Mouse (Mus musculus) embryonic facial prominence, embryonic 10.5 days (tissue): ENCODE measurements around the gene Gm4737. TPM values are rescaled to one million over a fixed set of nuclear protein-coding genes. Genes with fewer than 3 reads are reported as not detected.

Experiments used
- DNase-seq: peaks from one replicate; pipeline ENCODE4 v3.0.0-alpha.2; 2017; ENCODE audit warnings: low spot score
- H3K27ac ChIP-seq: fragments of 300-500 bp; sonication (generic); replicated peaks from 2 replicates; pipeline ENCODE4 v1.5.1; 2016; ENCODE audit warnings: mild to moderate bottlenecking
- H3K27me3 ChIP-seq: fragments of 300-500 bp; sonication (generic); replicated peaks from 2 replicates; pipeline ENCODE4 v1.6.1; 2016; ENCODE audit warnings: low read depth, mild to moderate bottlenecking; ENCODE audit not compliant: poor library complexity, severe bottlenecking
- H3K36me3 ChIP-seq: fragments of 300-500 bp; sonication (generic); replicated peaks from 2 replicates; pipeline ENCODE4 v1.6.1; 2016; ENCODE audit warnings: mild to moderate bottlenecking, moderate library complexity
- H3K4me1 ChIP-seq: fragments of 300-500 bp; sonication (generic); 2 replicates; pipeline ENCODE4 v1.6.1; 2016
- H3K4me3 ChIP-seq: fragments of 300-500 bp; sonication (generic); 2 replicates; pipeline ENCODE4 v1.5.1; 2016; ENCODE audit warnings: mild to moderate bottlenecking, moderate library complexity
- H3K9me3 ChIP-seq: fragments of 300-500 bp; sonication (generic); 2 replicates; pipeline ENCODE4 v1.6.1; 2016; ENCODE audit warnings: mild to moderate bottlenecking
- WGBS: fragments of 180-500 bp; shearing (Covaris S2); methylation state at CpG from one replicate; pipeline ENCODE4 v1.1.7; 2016; 5-methylcytosine and 5-hydroxymethylcytosine counted together
- polyA plus RNA-seq: library from polyadenylated mRNA; unstranded; fragments of >200 nt; fragmentation: Nextera tagmentation; extraction: Ambion mirVana; gene quantifications from 2 replicates; pipeline ENCODE4 v1.2.1, GENCODE M21; 2016

Gm4737 gene
- polyA plus RNA-seq, 1 experiment from 2014 or later = 2.7 TPM

- no peaks in the 10 kb centered on the region for H3K9me3 ChIP-seq
- no peaks in the 10 kb centered on the region for H3K27me3 ChIP-seq
- DNase-seq = no peak
- 80% methylated on average over 10 of the region's 10 CpGs for whole genome bisulfite sequencing
- no peak within 1 kb of the TSS for H3K27ac ChIP-seq
- H3K4me1 ChIP-seq = no peaks in the 10 kb centered on the region
- H3K4me3 ChIP-seq = no peak within 1 kb of the TSS
- H3K36me3 ChIP-seq = no peaks in the 10 kb centered on the region
Measured at GRCm38 (mm10) chr16:46120020-46120419, 34.9 kb downstream of the Gm4737 start, which contains the start of gene Cd96. Gene Cd96, minus strand, starts transcription at chr16:46120251.

DNA sequence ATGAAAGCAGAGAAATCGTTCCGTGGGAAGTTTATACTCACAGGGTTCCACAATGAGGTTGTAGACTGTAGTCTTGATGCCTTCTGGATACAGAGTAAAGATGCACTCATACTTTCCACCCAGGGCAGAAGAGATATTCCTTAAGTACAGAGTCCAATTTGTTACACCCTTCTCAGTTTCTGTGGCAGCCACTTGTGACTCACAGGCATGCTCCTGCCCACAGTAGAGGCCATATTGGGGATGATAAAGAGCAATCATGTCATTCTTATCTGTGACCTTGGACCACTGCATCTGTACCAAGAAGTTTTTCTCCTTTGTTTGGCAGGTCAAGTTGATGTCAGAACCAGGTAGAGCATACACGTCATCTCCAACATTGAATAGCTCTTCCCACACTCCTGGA lies 37.2 kb downstream of the Gm4737 start:
- H3K27me3 ChIP-seq = no peaks in the 10 kb centered on the region
- H3K9me3 ChIP-seq = no peaks in the 10 kb centered on the region
- H3K27ac ChIP-seq = no peak overlapping the region
- WGBS = 91% methylated on average over 3 of the region's 3 CpGs
- H3K4me3 ChIP-seq = no peak overlapping the region
- H3K36me3 ChIP-seq = no peaks in the 10 kb centered on the region
- no peak for DNase-seq
- no peaks in the 10 kb centered on the region for H3K4me1 ChIP-seq

- Histone ChIP-seq H3K27me3 (no peaks in the 10 kb centered on the region), H3K9me3 (no peaks in the 10 kb centered on the region), H3K36me3 (no peaks in the 10 kb centered on the region), H3K4me1 (no peaks in the 10 kb centered on the region), H3K4me3 (no peak overlapping the region), H3K27ac (no peak overlapping the region)
- DNase-seq = no peak
- 81% methylated on average over 2 of the region's 2 CpGs for WGBS
Measured at GRCm38 (mm10) chr16:46114727-46115126, 40.1 kb downstream of the Gm4737 start.

DNA sequence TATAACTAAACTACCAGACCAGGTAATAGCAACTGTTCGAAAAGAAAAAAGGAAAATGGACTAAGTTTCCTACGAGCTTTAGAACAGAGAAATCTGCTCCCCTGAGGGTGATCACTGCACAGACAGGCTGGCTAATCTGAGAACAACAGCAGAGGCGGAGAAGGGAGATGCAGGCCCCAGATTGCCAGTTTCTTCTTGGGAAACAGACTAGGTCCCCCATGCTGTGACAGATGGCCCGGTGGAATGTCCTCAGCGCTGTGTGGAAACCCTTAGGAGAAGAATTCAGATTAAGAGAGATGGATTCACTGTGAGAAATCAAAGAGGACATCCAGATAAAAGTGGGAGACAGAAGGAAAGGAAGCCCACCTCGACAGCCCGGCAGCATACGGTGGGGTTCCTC lies 45.3 kb downstream of the Gm4737 start:
- Histone ChIP-seq H3K27me3 (no peaks in the 10 kb centered on the region), H3K27ac (no peak overlapping the region), H3K4me3 (no peak overlapping the region), H3K9me3 (no peaks in the 10 kb centered on the region), H3K4me1 (no peaks in the 10 kb centered on the region), H3K36me3 (no peaks in the 10 kb centered on the region)
- DNase-seq = no peak
- 60% methylated on average over 8 of the region's 8 CpGs for WGBS

DNA sequence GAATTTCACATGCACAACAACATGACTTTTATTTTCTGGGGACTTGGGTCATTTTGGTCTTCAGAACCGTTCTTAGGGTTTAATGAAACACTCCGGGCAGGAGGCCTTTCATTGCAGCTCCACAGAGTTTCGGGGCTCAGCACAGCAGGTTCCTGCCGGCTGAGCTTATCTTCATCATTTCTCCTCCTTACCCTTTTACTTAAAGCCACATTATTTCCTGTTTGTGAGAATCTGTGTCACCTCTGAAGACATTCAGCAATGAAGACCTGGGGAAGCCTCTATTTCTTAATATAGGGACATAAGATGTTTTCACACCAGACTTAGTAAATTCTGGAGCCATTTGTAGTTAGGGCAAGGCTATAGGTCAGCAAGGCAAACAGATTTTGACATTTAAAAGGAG lies 47.4 kb downstream of the Gm4737 start:
- no peaks in the 10 kb centered on the region for H3K4me1 ChIP-seq
- no peak overlapping the region for H3K4me3 ChIP-seq
- H3K27me3 ChIP-seq = no peaks in the 10 kb centered on the region
- no peaks in the 10 kb centered on the region for H3K9me3 ChIP-seq
- no peaks in the 10 kb centered on the region for H3K36me3 ChIP-seq
- no peak overlapping the region for H3K27ac ChIP-seq
- no peak for DNase-seq
- WGBS = 70% methylated on average over 4 of the region's 4 CpGs

DNA sequence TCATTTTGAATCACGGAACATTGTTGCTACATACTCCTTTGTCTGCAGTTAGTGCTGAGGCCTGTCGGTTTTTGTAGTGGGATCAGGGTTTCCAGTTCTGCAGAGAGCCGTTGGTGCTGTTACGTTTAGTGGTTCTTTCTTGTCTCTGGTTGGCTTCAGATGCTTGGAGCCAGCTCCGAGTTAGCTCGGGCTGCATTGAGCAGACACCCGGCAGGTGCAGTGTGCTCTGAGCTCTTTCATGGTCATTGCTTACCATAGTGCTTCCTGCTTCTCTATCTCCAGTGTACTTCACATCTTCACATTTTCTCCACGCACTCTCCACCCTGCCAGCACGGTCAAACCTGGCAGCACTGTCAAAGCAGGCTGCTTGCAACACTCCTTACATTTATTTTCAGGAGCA lies 50.4 kb downstream of the Gm4737 start:
- Histone ChIP-seq H3K4me1 (no peaks in the 10 kb centered on the region), H3K4me3 (no peak overlapping the region), H3K36me3 (no peaks in the 10 kb centered on the region), H3K27ac (no peak overlapping the region), H3K9me3 (no peaks in the 10 kb centered on the region), H3K27me3 (no peaks in the 10 kb centered on the region)
- DNase-seq = no peak
- 82% methylated on average over 9 of the region's 9 CpGs for WGBS

Other genes with a start within 250 kb of the Gm4737 start
- gene Phldb2, start 201.5 kb downstream of the Gm4737 start, polyA plus RNA-seq = 44.9 and 46.2 TPM in 2 replicates
- gene Plcxd2, start 144.9 kb downstream of the Gm4737 start, polyA plus RNA-seq = 2.0 and 2.2 TPM in 2 replicates
- 0.15 TPM in 1 of 2 replicates, not detected in the other for gene Cd96, start 34.8 kb downstream of the Gm4737 start, polyA plus RNA-seq